Mouse (Mus musculus): Measurements from ENCODE around the gene Klf8. TPM values are rescaled to one million over a fixed set of nuclear protein-coding genes. Genes with fewer than 3 reads are reported as not detected.
A peak's percentile ranks its signal among the peaks of the same experiment; 100 is the strongest.
"Not testable (repeated sequence)": the region's sequence is repeated elsewhere in the genome, so short reads cannot be mapped to it uniquely, and the experiment has no call there.

The Klf8 gene
- polyA plus RNA-seq (2012; rRNA removed): 0.73 and 1.2 TPM in 2 replicates

GRCm38 (mm10) chrX:153237304-153237919 is at the start of gene Klf8:
TSS of gene Klf8 (plus strand) at chrX:153237466.
- H3K36me3 ChIP-seq (ENCODE audit: control insufficient read depth, insufficient read depth, low read length): no peaks in the 10 kb centered on the region
- no peaks in the 10 kb centered on the region for H3K27me3 ChIP-seq (ENCODE audit: control insufficient read depth, insufficient read depth, low read length)
- peaks cover 3% of the 10 kb centered on the region for H3K4me1 ChIP-seq (ENCODE audit: control insufficient read depth, insufficient read depth, low read length)
- H3K4me3 ChIP-seq (ENCODE audit: control insufficient read depth, low read depth, low read length): peak within 1 kb of the TSS; percentile 46
- TF ChIP-seq POLR2A (IDR thresholded peaks at IDR 0.05; ENCODE audit: control insufficient read depth, low read depth, low read length): no peak
- no peak for TF ChIP-seq CTCF (IDR thresholded peaks at IDR 0.05; ENCODE audit: control insufficient read depth, insufficient read depth, insufficient replicate concordance, low read depth, low read length)
- H3K27ac ChIP-seq (ENCODE audit: control insufficient read depth, insufficient read depth, low read depth, low read length): no peak within 1 kb of the TSS

- H3K27ac ChIP-seq (ENCODE audit: control insufficient read depth, insufficient read depth, low read depth, low read length); H3K4me1 ChIP-seq (ENCODE audit: control insufficient read depth, insufficient read depth, low read length); H3K27me3 ChIP-seq (ENCODE audit: control insufficient read depth, insufficient read depth, low read length); H3K36me3 ChIP-seq (ENCODE audit: control insufficient read depth, insufficient read depth, low read length); H3K4me3 ChIP-seq (ENCODE audit: control insufficient read depth, low read depth, low read length): not testable (repeated sequence)
These were observed 38.1 kb upstream of the Klf8 start for GRCm38 (mm10) chrX:153199185-153199584.

- Histone ChIP-seq H3K36me3 (ENCODE audit: control insufficient read depth, insufficient read depth, low read length) (no peaks in the 10 kb centered on the region), H3K27me3 (ENCODE audit: control insufficient read depth, insufficient read depth, low read length) (no peaks in the 10 kb centered on the region), H3K4me3 (ENCODE audit: control insufficient read depth, low read depth, low read length) (no peak overlapping the region), H3K4me1 (ENCODE audit: control insufficient read depth, insufficient read depth, low read length) (no peaks in the 10 kb centered on the region), H3K27ac (ENCODE audit: control insufficient read depth, insufficient read depth, low read depth, low read length) (no peak overlapping the region)
- TF ChIP-seq CTCF (IDR thresholded peaks at IDR 0.05; ENCODE audit: control insufficient read depth, insufficient read depth, insufficient replicate concordance, low read depth, low read length): no peak
These were observed 26.2 kb upstream of the Klf8 start for GRCm38 (mm10) chrX:153211101-153211500.

- H3K27ac ChIP-seq (ENCODE audit: control insufficient read depth, insufficient read depth, low read depth, low read length): no peak overlapping the region
- no peaks in the 10 kb centered on the region for H3K36me3 ChIP-seq (ENCODE audit: control insufficient read depth, insufficient read depth, low read length)
These were observed 6.0 kb upstream of the Klf8 start for GRCm38 (mm10) chrX:153231240-153231639.

GRCm38 (mm10) chrX:153233255-153233654 is 4.0 kb upstream of the Klf8 start:
- no peaks in the 10 kb centered on the region for H3K36me3 ChIP-seq (ENCODE audit: control insufficient read depth, insufficient read depth, low read length)
- no peak overlapping the region for H3K4me3 ChIP-seq (ENCODE audit: control insufficient read depth, low read depth, low read length)
- no peaks in the 10 kb centered on the region for H3K27me3 ChIP-seq (ENCODE audit: control insufficient read depth, insufficient read depth, low read length)
- TF ChIP-seq POLR2A (IDR thresholded peaks at IDR 0.05; ENCODE audit: control insufficient read depth, low read depth, low read length): no peak
- no peak for TF ChIP-seq CTCF (IDR thresholded peaks at IDR 0.05; ENCODE audit: control insufficient read depth, insufficient read depth, insufficient replicate concordance, low read depth, low read length)
- H3K4me1 ChIP-seq (ENCODE audit: control insufficient read depth, insufficient read depth, low read length): peaks cover 3% of the 10 kb centered on the region
- no peak overlapping the region for H3K27ac ChIP-seq (ENCODE audit: control insufficient read depth, insufficient read depth, low read depth, low read length)

More at GRCm38 (mm10) chrX:153231240-153231639, 6.0 kb upstream of the Klf8 start:
- TF ChIP-seq POLR2A (IDR thresholded peaks at IDR 0.05; ENCODE audit: control insufficient read depth, low read depth, low read length) (no peak), CTCF (IDR thresholded peaks at IDR 0.05; ENCODE audit: control insufficient read depth, insufficient read depth, insufficient replicate concordance, low read depth, low read length) (no peak)
- no peaks in the 10 kb centered on the region for H3K27me3 ChIP-seq (ENCODE audit: control insufficient read depth, insufficient read depth, low read length)
- H3K4me3 ChIP-seq (ENCODE audit: control insufficient read depth, low read depth, low read length): no peak overlapping the region
- no peaks in the 10 kb centered on the region for H3K4me1 ChIP-seq (ENCODE audit: control insufficient read depth, insufficient read depth, low read length)

GRCm38 (mm10) chrX:153237920-153238504 is 746 bp downstream of the Klf8 start:
- Histone ChIP-seq H3K36me3 (ENCODE audit: control insufficient read depth, insufficient read depth, low read length) (no peaks in the 10 kb centered on the region), H3K27ac (ENCODE audit: control insufficient read depth, insufficient read depth, low read depth, low read length) (no peak overlapping the region), H3K27me3 (ENCODE audit: control insufficient read depth, insufficient read depth, low read length) (no peaks in the 10 kb centered on the region), H3K4me1 (ENCODE audit: control insufficient read depth, insufficient read depth, low read length) (peaks cover 3% of the 10 kb centered on the region), H3K4me3 (ENCODE audit: control insufficient read depth, low read depth, low read length) (peak overlapping the region; percentile 46)
- TF ChIP-seq CTCF (IDR thresholded peaks at IDR 0.05; ENCODE audit: control insufficient read depth, insufficient read depth, insufficient replicate concordance, low read depth, low read length): no peak
- no peak for TF ChIP-seq POLR2A (IDR thresholded peaks at IDR 0.05; ENCODE audit: control insufficient read depth, low read depth, low read length)

- Histone ChIP-seq H3K36me3 (ENCODE audit: control insufficient read depth, insufficient read depth, low read length) (no peaks in the 10 kb centered on the region), H3K4me3 (ENCODE audit: control insufficient read depth, low read depth, low read length) (no peak overlapping the region), H3K27me3 (ENCODE audit: control insufficient read depth, insufficient read depth, low read length) (no peaks in the 10 kb centered on the region), H3K4me1 (ENCODE audit: control insufficient read depth, insufficient read depth, low read length) (no peaks in the 10 kb centered on the region), H3K27ac (ENCODE audit: control insufficient read depth, insufficient read depth, low read depth, low read length) (no peak overlapping the region)
- TF ChIP-seq CTCF (IDR thresholded peaks at IDR 0.05; ENCODE audit: control insufficient read depth, insufficient read depth, insufficient replicate concordance, low read depth, low read length) (no peak), POLR2A (IDR thresholded peaks at IDR 0.05; ENCODE audit: control insufficient read depth, low read depth, low read length) (no peak)
These were observed 17.0 kb downstream of the Klf8 start for GRCm38 (mm10) chrX:153254256-153254655.
